Mouse (Mus musculus): ENCODE measurements at regions not wholly inside any gene's neighbourhood (a gene's known extent, or its start where the extent isn't known, plus 50 kb on each side); places are given as distances from the start of the nearest gene placed in this dataset.
A peak's percentile ranks its signal among the peaks of the same experiment; 100 is the strongest.

DNA sequence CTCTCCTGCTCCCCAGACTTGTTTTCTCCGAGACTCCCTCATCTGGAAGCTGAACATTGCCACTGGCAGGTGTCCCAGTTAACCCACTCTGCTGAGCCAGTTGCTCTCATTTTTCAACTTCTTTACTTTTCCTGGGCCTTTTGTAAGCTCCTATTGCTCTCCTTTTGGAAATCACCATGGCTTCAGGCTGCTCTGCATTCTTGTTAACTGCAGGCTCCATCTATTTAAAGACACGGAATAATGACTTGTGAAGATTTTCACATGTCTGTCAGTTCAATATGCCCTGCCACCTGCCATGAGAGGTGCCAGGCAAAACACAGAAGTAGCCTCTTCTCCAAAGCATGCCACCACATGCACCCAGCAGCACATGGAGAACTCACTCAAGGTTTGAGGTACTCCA lies 1009.9 kb downstream of the Car8 start:
- peak; percentile 15 for DNase-seq (ENCODE audit: low read depth)

DNA sequence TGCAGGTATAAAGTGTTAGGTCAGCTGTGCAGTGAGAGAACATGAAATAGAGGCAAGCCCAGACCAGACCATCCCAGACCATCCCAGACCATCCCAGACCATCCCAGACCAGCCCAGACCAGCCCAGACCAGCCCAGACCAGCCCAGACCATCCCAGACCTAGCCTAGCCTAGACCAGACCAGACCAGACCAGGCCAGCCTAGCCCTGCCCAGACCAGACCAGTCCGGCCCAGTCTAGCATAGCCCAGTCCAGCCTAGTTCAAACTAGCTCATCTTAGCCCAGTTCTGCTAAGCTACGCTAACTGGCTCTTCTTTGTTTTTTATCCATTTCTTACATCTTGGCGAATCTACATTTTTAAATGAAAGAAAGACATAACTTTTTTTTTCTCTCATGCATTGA lies 1015.9 kb downstream of the Car8 start:
- no peak for DNase-seq (ENCODE audit: low read depth)

DNA sequence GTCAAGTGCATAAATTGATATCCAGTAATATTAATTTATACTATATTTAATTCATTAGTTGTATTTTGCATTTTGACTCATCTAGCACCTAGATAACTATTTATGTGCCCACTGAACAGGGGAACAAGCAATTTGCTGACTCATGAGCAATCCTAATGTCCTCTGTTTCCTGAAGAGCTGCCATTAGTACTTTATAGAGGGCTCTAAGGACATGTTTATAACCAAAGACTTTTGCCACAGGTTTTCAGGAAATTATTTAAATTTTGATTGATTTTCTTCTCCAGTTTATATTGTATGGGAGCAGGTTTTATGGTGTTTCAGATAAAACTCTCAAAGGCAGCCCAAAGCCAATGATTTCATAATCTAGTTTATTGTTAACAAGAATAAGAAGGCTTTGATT lies 1018.4 kb downstream of the Car8 start:
- DNase-seq (ENCODE audit: low read depth) = no peak

DNA sequence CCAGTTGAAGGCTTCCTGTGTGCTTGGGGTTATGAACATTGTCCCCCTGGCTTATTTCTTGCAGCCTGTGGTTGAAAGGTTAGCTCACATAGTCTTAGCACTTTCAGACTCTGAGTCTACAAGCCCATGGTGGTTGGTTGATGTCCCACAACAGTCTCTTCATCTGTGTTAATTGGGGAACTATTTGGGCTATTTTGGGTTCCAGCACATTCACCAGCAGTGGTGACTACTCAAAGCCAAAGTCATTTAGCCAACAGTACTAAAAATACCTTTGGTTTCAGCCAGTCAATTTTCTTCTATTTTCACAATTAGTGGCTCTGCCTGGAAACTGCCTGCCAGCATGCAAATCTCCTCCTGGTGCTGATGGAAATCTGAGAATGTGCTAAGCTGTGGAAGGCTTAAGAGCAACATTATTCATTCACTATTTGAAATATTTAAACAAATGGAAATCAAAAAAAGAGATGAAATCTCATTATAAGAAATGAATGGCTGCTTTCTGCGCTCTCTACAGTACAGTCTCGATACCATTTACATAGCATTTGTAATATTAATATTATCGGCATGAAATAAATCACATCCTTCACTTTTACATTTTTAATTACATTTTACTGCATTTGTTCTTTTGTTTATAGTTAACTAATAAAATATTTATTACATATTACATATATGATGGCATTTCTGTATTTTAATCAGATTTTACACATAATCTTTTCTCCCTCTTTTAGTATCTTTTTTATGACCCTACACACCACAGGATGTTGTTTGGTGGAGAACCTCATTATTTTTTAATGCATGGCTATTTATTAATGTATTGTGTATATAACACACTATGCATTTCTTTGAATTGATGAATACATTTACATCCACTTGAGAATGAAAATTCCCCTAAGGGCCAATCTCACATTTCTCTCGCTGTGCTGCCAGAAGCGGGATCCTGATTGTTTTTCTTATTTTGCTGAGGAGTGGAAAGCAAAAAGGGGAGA lies 1023.5 kb downstream of the Car8 start:
- peak; percentile 31 for DNase-seq (ENCODE audit: low read depth)

DNA sequence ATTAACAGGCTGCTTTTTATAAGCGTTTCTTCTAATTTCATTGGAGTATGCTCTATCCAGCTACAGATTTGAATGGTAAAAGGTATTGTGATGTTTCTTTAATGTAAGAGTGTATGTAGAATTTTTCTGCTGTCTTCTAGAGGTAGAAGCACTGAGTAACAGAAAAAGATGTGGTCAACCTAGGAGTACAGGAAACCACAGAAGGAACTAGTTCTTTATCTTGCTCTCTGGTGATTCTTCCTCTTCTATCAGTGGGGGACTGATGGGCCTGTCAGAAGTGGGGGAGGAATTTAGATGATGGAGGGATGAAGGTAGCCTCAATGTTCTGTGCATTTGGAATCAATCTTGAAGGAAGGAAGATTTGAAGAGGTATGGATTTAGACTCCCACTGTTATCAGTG lies 1031.9 kb downstream of the Car8 start:
- DNase-seq (ENCODE audit: low read depth) = no peak

DNA sequence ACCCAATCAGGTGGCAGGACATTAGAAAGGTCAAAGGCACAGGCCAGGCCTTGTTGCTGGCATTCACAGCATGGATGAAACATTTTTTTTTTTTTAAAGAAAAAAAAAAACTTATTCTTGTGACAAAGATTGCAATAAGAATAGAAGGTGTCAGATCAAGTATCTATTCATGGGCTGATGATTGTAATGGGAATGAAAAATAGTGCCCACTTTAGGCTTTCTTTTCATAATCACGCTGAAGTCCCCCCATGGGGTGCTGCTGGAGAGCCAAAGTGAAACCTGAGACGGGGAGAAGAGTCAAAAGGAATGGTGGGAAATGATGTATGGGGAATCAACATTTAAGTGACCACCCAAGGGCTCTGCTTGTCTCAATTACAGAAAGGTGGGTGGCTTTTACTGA lies 1037.0 kb downstream of the Car8 start:
- DNase-seq (ENCODE audit: low read depth) = no peak

DNA sequence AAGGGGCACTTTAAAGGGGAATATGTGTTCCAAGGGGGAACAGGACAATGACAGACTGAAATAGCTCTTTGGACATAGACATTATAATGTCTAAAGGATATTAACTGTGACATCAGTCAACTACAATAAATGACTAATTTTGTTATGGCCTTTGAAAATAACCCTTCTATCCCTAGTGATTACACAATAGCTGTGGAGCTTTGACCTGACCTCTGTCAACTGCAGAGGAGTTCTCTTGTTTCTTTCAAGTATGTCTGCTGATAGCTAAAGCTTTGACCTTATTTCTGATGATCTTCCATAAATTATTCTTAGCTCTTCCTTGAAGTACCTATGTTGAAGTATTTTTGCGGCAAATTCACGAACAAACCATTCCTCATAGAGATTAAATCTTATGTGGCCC lies 1038.9 kb downstream of the Car8 start:
- no peak for DNase-seq (ENCODE audit: low read depth)

DNA sequence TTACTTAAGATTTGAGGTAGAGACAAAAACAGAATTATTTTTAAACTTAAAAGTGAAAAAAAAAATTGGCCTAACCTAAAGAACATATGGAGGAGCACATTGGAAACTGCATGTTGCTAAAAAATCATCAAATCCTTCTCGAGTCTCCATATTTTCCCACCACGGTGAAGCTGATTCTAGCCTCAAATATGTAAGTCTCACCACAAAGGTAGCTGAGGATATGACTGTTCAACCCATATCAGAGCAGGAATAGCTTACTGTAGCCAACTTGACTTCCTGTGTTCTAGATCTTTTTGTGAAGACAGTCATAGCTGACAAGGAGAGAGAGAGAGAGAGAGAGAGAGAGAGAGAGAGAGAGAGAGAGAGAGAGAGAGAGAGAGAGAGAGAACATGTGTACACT lies 1039.8 kb downstream of the Car8 start:
- no peak for DNase-seq (ENCODE audit: low read depth)

DNA sequence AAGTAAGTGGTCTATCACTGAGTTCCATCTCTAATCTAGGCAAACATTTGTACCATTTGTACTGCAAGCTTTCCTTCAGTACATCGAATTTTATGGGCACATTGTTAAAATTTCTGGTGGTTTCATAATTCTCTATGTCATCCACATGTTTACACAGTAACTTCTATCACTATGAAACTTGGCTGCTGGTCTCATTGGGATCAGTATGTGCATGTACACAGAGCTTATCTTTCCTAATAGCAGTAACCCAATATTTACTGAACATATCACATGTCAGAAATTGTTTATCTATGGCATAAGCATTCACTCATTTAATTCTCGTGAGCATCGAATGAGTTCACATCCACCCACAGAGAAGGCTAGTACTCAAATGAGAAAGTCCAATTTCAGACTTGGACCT lies 1042.3 kb downstream of the Car8 start:
- no peak for DNase-seq (ENCODE audit: low read depth)

DNA sequence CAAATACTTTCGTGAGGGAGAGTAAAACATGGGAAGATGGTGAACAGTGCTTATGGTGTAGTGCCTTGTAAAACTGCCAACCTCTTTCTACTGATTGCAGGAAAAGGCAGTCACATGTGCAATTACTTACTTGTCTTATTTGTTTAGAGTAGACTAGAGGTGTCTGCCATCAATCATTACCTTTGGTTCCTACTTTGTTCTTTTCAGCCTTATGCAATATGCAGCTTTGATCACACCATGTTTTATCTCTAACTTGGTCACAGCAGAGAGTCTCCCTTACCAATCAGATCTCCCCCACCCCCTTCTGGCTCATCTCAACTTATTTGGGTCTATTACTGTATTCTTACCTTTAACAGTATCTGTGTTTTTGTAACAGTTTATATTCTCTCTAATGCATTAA lies 1043.2 kb downstream of the Car8 start:
- DNase-seq (ENCODE audit: low read depth) = no peak

DNA sequence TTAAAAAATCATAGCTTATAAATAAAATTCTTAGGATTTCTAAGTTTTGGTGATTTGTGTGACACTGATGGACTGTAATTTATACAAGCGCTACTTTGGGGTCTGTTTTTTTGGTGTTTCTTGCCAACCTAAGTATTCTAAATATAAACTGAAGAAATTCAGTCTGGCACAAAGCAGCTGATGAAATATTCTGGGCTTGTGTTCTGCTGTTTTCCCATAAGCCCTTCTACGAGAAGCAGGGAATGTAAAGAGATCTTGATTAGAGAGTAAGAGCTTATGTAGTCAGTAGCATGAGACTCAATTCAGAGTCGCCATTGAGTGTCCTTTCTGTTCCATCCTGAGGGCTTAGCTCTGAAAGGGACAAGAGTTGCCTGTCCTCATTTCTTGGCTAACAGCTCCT lies 1046.9 kb downstream of the Car8 start:
- no peak for DNase-seq (ENCODE audit: low read depth)

DNA sequence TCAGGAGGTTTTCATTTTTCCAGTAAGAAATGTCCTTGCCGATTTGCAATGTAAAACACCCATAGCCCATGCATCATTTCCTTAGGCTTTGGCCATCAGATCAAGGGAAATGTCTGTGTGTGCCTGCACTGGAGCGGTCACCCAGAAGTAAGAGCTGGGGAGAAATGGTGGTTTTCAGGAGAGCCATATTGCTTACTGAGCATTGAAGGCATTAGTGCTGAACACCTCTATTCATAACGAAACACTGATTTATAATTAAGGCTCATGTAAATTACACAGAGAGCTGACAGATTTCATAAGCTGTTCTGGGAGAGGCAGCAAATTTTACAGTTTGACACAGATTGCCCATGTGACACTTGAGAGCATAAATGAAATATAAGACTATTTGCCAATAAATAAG lies 1047.6 kb downstream of the Car8 start:
- no peak for DNase-seq (ENCODE audit: low read depth)

DNA sequence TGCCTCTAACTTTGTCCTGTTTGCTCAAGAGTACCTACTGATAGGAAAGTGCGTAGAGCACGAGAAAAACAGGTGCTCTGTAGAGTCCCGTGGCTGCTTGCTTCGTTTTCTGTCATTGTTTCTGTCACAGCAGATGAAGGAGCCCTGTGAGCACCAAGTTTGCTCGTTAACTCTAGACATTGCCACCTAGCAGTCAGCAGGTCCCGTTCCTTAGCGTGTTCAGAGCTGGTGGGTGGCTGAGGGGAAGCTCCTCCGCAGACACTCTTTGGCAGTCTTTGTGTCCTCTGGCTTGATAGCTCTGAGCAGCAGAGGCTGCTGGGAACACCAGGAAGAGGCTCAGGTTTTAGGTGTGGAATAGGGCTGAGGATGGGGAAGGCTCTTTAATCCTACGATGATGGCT lies 1063.8 kb downstream of the Car8 start:
- DNase-seq (ENCODE audit: low read depth) = no peak

DNA sequence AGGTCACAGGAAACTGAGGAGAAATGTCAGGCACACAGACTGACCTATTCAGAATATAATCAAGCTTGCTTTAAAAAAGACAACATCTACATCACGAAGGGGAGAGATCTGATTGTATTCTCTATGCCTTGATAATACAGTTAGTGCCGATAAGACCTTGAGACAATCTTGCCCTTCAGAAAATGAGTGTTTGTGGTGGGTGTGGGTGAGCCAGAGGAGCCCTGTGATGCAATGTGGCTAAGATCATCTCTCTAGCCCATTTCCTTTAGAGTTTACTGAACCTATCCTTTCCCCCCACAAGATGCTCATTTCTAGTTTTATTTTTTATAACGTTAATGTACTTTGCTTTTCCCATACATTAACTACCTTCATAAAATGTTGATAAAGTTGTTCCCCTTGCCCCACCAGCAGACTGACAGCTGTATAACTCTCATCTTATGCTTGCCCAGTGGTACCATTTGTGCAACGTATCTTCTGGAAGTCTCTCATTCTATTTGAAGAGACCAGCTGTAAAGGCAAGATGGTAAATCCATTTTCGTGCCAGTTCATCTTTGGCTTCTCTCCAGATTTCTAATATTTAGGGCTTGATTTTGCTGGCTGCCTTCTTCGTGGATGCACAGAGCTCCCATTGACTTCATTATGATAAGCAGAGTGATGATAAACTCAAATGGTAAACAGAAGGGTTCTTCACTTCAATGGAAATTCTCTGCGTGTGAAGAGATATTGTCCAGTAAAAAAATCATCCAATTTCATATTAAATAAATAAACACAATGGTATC lies 1066.1 kb downstream of the Car8 start:
- no peak for DNase-seq (ENCODE audit: low read depth)

DNA sequence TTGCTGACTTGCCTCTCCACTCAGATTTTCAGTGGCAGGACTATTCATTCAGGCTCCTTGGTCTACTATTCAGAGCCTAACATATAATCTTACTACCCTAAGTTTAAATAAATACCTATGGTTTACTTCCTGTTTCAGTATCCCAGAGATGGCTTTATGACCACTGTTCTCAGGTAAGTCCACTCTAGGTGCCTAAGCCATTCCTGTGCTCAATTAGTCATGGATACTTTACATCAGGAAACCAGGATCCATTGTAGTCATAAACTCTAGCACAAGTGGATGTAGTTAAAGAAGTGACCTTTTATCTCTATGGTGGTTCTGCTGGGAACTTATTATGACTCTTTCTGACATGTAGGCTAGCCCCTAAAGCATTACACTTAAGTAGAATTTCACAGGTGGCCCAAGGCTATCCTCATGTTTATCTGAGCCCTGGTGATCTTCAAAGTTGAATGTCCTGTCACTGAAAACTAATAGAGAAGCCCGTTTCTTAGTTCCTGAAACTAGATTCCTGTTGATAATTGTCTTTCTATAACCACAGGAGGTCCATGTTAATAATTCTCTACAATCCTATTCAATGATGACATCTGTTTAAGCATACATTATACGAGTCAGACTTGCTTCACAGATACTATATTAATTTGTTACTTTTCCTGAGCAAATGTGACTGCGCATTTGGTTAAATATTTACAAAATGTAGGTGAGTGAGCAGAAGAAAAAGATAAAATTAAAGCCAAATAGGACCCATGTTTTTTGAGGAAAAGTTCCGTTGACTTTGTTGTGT lies 1067.0 kb downstream of the Car8 start:
- no peak for DNase-seq (ENCODE audit: low read depth)

DNA sequence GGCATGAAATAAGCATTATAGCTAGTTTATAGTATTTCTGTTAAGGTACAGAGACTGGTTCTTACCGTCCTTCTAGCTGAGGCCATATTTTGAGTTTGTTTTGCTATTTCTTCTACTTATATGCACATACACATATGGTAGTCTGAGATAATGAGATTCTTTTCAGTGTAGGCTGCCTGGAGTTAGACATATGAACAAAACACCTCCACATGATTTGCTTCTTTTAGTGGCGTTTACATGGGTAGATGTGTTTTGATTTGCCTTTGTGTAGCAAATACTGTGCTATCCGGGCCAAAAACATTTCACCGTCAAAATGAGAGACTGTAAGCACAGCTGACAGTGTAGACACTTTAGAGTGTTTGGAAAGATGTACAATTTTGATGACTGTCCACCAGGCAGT lies 1077.4 kb downstream of the Car8 start:
- DNase-seq (ENCODE audit: low read depth) = no peak

DNA sequence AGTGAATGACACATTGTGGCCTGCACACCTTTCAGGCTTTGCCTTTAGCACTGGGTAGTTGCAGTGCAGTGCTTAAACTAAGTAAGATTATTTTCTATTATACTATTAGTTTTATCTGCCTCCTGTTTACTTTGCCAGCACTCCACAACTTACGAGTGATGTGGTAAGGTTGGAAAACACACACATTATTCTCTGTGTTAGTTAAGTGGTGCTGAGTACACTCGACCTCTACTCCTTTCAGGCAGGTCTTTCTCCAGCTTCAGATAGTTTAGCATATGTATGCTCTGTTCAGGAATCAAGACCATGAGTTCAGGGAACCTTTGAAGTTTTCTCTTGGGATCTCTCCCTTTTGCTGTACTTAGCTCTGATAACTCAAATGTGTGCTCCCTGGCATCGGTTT lies 1081.0 kb downstream of the Car8 start:
- no peak for DNase-seq (ENCODE audit: low read depth)

DNA sequence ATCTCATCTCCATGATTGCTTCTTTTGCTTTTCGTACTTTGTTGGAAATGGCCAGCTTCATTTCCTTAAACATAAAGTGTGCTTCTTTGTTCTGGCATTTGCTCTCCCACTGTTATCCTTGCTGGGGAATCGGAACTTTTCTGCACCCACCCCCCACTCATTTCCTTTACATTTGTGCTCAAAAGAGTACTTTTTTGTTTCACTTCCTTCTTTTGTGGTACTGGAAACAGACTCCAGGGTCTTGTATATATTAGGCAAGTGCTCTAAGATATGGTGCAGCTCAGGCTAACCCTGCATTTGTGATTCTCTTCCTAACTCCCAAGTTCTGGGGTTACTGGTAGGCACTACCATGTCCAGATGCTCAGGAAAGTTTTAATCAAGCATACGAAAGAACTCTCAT lies 1084.6 kb downstream of the Car8 start:
- DNase-seq (ENCODE audit: low read depth) = no peak

DNA sequence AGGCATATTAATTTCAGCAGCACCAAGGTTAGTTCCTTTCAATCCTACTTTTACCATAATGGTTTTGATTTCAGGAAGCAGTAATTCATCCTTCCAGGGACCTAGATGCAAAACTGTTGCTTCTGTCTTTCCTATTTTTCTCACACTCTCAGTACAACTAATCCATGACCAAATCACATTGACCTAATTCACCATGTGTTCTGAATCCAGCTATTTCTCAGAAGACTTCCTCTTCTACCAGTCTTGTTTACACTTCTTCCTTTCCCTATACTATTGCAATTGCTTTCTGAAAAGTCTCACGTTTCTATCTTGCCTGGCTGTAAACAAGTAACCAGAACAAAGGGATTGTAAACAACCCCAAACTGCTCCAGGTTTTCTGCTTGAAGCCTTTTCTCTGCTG lies 1085.0 kb downstream of the Car8 start:
- no peak for DNase-seq (ENCODE audit: low read depth)

DNA sequence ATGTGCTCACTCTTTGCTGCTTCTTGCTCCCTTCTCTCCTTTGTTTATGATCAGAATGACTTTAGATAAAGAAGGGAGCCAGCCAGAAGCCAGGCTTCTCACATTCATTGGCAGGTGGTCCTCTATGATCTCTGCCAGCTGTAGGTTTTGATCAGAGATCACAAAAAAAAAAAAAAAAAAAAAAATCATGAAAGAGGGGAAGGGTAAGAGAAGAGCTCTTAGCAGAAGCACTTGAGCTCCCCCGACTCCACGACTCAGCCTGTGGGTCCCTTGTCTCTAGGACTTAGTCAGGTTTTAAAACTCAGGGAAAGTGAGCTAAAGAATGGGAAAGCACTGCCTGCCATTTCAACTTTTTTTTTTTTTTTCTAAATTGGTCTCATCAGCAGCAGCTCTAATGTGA lies 1093.1 kb downstream of the Car8 start:
- no peak for DNase-seq (ENCODE audit: low read depth)

DNA sequence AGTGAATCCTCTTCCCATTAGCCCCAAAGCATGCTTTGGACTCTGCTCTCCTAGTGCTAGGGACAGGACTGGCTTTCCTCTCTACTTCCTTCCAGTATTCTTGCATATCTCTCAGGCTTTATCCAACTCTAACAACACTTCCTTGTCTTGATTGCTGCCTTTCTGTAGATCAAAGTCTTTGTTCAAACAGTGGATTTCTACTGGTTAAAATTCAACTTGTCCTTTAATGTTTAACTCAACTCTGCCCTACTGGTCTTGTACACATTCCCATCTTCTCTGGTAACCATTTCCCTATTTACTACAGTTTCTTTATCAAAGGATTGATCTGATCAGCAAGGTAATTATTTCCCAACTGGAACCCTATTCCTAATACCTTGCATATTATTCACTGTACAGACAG lies 1094.6 kb downstream of the Car8 start:
- DNase-seq (ENCODE audit: low read depth) = no peak

DNA sequence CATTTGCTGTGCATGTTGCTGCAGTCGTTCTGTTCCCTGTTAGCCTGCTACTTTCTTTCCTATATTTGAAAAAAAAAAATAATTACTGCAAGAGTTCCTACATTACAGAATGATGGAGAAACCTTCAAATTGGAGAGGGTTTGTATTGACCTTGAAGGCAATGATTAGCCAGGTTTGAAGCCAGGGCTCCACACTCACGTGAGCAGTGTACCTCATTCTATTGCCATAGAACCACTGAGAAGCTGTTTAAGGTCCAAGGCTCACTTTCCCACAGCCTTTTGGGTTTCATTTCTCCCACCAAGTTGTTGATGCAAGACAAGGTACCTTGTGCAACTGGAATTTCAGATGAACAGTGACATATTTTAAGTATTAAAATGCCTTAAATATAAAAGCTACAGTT lies 1095.2 kb downstream of the Car8 start:
- DNase-seq (ENCODE audit: low read depth) = no peak

DNA sequence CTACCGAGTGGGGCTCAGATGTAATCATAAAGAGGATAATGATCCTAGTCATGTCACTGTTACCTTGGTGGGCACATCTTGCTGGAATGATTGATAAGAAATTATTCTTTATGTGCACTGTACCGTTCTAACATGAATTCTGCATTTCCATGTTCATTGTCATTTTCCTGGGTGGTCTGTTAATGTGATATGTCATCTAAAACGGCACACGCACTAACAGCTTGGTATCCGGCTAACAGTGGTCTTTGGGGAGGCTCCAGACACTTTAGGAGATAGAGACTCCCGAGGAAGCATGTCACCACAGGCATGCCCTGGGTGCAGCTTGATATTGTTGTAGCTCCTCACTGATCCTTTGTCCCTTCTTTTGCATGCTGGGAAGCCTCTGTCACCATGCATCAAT lies 1096.1 kb downstream of the Car8 start:
- no peak for DNase-seq (ENCODE audit: low read depth)

Data from fibroblast of lung, adult 2 months (primary cell).